Mouse (Mus musculus): ENCODE data around the gene Fam184a.
"Not testable (repeated sequence)": the region's sequence is repeated elsewhere in the genome, so short reads cannot be mapped to it uniquely, and the experiment has no call there.

Gene Fam184a

DNA sequence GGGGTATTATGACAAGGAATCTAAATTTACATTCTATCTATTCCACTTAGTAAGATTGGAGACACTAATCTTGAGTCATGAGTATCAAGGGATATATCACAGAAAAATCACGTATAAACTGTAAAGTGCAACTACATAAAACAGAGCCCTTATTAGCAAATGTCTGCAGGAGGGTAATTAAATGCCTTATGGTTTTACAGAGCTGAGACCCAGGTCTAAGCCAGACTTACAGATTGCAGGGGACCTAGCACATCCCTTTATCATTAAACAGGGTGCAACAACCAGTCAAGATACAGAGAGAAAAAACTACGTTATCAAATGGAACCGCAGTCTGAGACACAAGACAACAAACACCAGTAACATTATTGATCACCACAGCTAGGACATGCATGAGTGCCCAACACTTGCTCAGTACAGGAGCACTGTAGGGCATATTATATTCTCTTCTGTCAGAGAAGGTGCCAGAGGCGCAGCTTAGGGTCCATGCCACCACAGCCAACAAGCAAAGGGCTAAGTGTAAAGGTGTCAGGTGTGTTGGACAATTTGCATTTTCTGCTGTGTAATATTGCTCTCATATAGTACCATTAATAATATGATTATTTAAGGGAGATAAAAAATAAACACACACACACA is 61.9 kb downstream of the Fam184a start:
- no peak for DNase-seq (ENCODE audit: low spot score)

DNA sequence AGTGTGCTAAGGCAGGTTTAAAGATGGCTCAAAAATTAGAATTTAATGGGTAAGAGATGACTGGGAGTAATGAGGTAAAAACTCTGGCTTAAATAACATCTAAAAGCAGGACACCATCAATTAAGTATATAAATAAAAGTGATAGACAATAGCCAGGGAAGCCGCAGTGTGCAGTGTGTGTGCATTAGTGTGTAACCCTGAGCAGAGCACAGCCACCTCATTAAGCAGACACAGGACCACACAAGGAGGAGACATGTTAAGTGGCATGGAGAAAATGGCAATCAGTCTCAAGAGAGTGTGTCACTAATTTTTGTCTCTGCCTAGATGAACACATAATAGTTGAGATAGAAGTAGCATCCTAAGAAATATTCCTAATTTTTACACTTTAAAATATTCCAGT is 62.4 kb downstream of the Fam184a start:
- no peak for DNase-seq (ENCODE audit: low spot score)

GRCm38 (mm10) chr10:53687888-53688287 is 63.0 kb downstream of the Fam184a start:
- no peak for DNase-seq (ENCODE audit: low spot score)

DNA sequence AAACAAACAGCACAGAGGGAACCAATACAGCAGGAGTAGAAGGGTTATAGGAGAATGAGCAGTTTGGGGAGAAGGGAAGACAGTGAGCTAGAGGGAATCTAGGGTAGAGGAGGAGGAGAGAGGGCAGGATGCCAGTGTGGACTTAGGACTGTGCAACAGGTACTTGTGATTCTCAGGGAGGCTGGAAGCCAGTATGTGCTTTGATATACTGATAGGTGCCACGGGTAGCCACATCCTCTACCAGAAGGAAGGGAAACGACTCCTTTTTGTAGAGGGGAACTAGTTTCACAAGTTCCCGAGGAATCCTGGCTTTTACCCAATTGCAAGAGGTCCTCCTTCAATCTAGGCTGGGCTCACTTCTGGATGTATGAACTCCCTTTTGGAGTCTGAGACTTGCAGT is 65.1 kb downstream of the Fam184a start:
- no peak for DNase-seq (ENCODE audit: low spot score)

DNA sequence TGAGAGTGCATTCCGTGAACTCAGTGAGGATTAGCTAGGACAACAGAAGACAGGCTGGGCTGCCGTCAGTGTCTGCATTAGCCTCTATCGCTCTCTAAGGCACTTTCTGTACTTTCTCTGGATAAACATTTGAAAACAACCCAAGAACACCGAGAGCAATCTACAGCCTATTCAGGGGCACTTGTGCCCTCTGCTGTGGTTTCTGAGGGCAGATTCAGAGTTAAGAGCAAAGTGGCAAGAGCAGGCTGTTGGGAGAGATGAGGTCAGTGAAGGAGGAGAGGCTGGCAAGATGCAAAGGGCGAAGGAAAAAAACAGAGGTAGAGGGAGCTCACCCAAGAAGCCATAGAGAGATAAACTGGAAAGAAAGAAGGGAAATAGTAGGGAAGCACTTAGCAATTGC is 67.7 kb downstream of the Fam184a start:
- DNase-seq (ENCODE audit: low spot score): peak; percentile 5

DNA sequence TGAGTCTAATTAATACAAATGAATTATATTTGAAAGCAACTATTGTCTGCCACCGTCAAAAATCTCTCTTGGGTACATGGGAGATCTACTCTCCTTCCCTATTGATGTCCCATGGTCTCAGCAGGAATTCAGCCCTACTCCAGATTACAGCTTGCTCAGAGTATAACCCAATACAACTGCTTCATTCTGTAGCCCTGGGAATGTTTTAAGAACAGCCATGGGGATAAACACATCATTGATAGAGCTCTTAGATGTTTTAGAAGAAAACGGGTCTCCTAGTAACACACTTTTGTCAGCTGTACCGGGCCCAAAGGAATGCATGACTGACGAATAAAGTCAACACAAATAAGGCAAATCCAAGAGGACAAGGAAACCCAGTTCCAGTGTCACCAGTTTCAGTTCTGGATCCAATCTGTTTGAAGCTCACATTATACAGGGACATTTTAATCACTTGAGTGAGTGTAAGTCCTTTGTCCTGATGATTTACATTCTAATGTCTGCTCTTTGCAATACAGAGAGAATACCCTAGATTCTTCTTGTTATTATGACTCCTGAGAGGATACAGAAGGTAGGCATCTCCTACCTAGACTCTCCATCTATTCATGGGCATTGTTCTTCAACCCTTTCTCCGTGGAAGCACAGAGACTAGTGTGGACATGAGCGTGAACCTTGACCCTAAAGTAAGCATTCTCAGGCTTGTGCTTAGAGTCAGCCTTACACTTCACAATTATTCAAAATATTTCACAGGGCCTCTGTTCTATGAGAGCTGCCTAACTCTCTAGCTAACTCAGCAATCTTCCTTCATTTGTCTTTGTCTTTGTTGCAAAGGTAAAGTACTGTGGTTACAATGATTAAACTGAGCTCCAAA is 71.0 kb downstream of the Fam184a start:
- DNase-seq (ENCODE audit: low spot score): no peak

DNA sequence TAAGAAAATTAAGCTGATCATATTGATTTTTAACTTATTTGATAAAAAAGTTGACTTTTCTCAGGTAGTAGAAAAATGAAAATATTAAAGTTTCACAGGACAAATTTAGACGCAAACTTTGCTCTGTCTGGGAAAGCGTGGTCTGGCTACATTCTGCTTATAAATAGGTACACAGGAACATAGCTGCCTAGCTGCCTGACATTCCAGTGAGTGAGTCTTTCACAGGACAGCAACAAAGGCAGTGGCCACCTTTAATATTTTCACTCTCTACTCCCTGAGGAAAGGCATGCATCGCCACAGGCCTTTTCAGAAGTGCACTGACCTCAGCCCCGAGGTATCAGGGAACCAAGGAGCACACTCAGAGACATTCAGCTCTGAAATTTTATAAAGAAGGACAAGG is 89.1 kb downstream of the Fam184a start:
- no peak for DNase-seq (ENCODE audit: low spot score)

DNA sequence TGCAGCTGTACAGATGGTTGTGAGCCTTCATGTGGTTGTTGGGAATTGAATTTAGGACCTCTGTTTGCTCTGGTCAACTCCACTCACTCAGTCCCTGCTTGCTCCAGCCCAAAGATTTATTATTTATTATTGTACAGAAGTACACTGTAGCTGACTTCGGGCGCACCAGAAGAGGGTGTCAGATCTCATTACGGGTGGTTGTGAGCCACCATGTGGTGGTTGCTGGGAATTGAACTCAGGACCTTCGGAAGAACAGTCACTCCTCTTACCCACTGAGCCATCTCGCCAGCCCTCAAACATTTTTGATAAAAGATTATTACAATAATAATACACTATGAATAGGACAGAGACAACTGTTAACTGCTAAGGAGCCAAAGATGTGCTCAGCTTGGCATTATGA is 96.7 kb downstream of the Fam184a start:
- DNase-seq (ENCODE audit: low spot score): not testable (repeated sequence)

DNA sequence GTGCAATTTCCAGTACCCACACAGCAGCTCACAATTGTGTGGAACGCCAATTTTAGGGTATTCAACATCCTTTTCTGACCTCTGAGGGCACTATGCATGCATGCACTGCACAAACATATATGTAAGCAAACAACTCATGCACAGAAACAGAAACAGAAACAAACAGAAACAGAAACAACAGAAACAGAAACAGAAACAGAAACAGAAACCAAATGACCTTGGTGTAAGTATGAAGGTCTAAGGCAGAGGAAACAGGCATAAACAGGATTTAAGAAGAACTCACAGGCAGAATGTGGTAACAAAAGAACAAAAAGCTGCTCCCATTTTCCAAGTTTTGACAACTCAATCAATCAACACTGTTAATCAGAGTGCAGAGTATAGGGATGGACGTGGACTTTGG is 100.2 kb downstream of the Fam184a start:
- DNase-seq (ENCODE audit: low spot score): no peak

GRCm38 (mm10) chr10:53641507-53641906 is 109.4 kb downstream of the Fam184a start:
- DNase-seq (ENCODE audit: low spot score): no peak

DNA sequence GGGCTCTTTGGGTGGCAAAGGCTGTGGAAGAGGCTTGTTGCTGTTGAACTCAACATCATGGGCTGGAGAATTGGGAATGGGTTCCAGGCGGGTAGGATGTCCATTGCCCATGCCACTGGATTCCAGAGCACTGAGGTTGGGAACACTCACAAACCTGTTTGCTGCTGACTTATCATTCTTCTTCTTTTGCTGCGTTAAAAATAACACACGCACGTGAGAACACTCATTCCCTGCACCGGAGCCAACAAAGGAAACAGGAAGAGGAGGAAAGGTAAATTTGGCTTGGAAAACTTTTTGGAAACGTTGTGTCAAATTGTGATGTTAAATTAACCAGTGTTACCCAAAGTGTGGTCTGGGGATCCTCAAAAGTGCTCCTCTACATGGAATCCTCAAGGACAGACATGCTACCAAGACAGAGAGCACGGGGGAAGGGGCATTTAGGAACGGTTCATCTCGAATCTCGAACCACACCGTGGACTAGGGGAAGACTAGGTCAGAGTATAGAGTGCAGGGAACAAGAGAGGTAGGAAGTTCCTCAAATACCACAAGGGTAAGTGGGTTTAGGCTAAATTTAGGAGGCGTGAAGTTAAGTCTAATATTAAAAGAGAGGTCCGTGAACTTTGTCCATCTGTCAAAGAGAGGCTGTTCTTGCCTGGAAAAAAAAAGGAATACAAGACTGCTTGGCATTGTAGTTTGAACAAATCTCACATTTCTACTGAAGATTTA is 115.5 kb downstream of the Fam184a start:
- no peak for DNase-seq (ENCODE audit: low spot score)

DNA sequence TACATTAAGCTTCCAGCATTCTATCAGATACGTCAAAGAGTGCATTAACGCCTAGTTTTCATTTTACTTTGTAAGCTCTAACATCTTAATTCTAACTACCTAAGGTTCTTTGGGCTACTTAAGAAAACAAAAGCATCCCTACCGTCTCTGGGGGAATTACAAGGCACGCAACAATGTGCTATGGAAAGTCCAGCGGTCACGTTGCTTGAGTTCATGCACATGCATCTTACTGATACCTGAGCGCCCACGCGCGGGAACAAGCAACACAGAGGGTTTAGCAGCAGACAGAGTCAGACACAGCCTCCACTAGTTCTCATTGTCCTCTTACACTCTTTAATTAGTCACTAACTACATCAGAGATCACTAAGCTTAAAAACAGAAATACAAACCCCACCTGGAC is 116.8 kb downstream of the Fam184a start:
- DNase-seq (ENCODE audit: low spot score): no peak

DNA sequence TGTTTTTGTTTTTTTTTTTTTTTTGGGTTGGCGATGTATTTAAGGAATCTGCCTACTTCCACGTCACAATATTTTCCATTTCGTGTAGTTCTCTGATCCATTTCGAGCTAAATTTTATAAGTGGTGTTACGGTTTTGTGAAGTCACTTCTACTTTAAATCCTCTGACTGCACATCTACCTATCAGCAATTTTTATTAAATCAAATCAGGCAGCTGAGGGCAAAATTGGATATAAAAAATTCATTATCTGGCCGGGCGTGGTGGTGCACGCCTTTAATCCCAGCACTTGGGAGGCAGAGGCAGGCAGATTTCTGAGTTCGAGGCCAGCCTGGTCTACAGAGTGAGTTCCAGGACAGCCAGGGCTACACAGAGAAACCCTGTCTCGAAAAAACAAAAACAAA is 120.6 kb downstream of the Fam184a start, which contains the start of gene Mcm9:
Gene Mcm9, minus strand, starts transcription at position 101 of the 400 bp plus-strand sequence.
- not testable (repeated sequence) for DNase-seq (ENCODE audit: low spot score)

GRCm38 (mm10) chr10:53629918-53630250 is 121.0 kb downstream of the Fam184a start:
- peak; percentile 95 for DNase-seq (ENCODE audit: low spot score)

- DNase-seq (ENCODE audit: low spot score): peak; percentile 92
These were observed 121.5 kb downstream of the Fam184a start for GRCm38 (mm10) chr10:53629247-53629917.

DNA sequence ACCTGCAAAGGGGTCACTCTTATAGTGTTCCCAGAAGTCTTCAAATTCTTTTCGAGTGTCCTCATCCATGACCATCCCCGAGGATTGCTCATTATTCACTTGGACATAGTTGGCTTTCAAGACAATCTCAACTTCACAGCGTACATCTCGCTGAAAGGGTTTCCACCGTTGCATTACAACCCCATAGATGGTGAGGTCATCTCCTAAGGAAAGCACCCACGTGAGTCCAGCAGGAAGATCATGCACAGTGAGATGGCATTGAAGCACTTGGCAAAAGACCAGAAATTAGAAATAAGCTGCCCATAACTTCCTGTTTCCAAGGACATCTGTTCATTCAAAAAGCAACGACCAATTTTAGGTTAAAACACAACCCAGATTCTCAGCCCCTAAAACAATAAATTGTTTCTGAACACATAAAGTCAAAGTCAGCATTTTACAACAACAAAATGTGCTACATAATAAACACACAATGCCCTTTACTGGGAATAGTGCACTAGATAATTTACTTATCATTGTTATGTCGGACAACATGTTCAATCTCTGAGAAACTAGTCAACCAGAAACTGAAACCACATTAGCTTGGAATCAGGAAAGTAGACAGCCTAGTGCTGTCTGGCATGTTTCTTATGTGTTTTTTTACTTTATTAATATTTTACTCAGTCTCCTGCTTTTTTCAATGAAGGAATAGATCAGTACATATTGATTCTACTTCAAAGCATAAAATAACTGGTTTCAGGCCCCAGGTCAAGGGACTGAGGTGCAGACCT is 134.9 kb downstream of the Fam184a start:
- no peak for DNase-seq (ENCODE audit: low spot score)

DNA sequence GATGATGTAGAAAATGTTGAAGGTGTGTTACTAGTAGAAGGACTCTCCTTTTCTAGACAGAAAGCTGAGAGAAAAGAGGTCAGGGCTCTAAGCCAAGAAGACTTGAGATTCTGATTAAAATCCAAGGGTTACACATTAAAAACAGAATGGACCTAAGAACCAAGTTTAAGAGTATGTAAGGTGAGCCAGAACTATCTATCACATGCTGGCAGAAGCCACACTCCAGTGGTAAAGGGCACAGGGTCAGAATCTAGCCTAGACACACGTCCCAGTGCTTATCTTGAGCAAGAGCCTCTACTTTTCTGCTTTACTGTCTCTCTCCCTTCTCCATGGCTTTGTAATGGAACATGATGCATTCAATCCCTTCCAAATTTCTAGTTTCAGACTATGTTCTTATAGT is 137.0 kb downstream of the Fam184a start:
- DNase-seq (ENCODE audit: low spot score): no peak

- DNase-seq (ENCODE audit: low spot score): no peak
These were observed 138.8 kb downstream of the Fam184a start for GRCm38 (mm10) chr10:53612172-53612571.

GRCm38 (mm10) chr10:53608274-53608673 is 142.6 kb downstream of the Fam184a start:
- no peak for DNase-seq (ENCODE audit: low spot score)

GRCm38 (mm10) chr10:53605328-53605727 is 145.6 kb downstream of the Fam184a start:
- DNase-seq (ENCODE audit: low spot score): no peak

GRCm38 (mm10) chr10:53598821-53599220 is 152.1 kb downstream of the Fam184a start:
- DNase-seq (ENCODE audit: low spot score): no peak
